Mouse (Mus musculus) forebrain, embryonic 10.5 days (tissue): Measurements from ENCODE around the gene Tnfaip2. TPM values are rescaled to one million over a fixed set of nuclear protein-coding genes. Genes with fewer than 3 reads are reported as not detected.

Source experiments
- DNase-seq: peaks from one replicate; pipeline ENCODE4 v3.0.0-alpha.2; 2017; ENCODE audit warnings: low spot score; ENCODE audit errors: extremely low spot score
- H3K27ac ChIP-seq: fragments of 300-500 bp; sonication (generic); 2 replicates; pipeline ENCODE4 v1.5.1; 2016; ENCODE audit warnings: mild to moderate bottlenecking
- H3K27me3 ChIP-seq: fragments of 300-500 bp; sonication (generic); 2 replicates; pipeline ENCODE4 v1.6.1; 2016; ENCODE audit warnings: mild to moderate bottlenecking; ENCODE audit not compliant: poor library complexity, severe bottlenecking
- H3K36me3 ChIP-seq: fragments of 300-500 bp; sonication (generic); replicated peaks from 2 replicates; pipeline ENCODE4 v1.6.1; 2016; ENCODE audit warnings: mild to moderate bottlenecking, moderate library complexity
- H3K4me1 ChIP-seq: fragments of 300-500 bp; sonication (generic); 2 replicates; pipeline ENCODE4 v1.6.1; 2016
- H3K4me3 ChIP-seq: fragments of 300-500 bp; sonication (generic); 2 replicates; pipeline ENCODE4 v1.5.1; 2016; ENCODE audit warnings: mild to moderate bottlenecking, moderate library complexity
- H3K9me3 ChIP-seq: fragments of 300-500 bp; sonication (generic); 2 replicates; pipeline ENCODE4 v1.6.1; 2016; ENCODE audit warnings: mild to moderate bottlenecking, moderate library complexity
- WGBS: fragments of 180-500 bp; shearing (Covaris S2); methylation state at CpG from one replicate; pipeline ENCODE4 v1.1.7; 2016; 5-methylcytosine and 5-hydroxymethylcytosine counted together
- polyA plus RNA-seq: library from polyadenylated mRNA; unstranded; fragments of >200 nt; fragmentation: Nextera tagmentation; extraction: Ambion mirVana; gene quantifications from 2 replicates; pipeline ENCODE4 v1.2.1, GENCODE M21; 2016

The Tnfaip2 gene
- polyA plus RNA-seq, 1 experiment from 2014 or later = 2.1 TPM

DNA sequence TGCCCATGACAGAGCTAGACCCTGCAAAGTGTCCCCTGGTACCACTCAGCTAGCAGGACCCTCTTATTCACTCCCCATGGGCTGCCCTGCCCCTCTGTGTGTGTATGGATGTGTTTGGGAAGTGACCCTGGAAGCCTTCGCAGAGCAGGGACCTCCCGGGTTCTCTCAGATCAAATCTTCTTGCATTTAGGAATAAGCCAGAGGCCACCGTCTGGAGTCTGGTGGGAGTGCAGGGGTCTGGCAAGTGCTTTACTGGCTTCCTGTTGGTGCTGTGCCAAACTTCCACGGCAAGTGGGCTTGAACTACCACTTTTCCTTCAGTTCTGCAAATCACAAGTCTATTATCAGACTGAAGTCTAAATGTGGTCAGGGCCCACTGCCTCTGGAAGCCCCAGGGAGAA is 11.8 kb downstream of the Tnfaip2 start:
- peaks cover 33% of the 10 kb centered on the region for H3K4me1 ChIP-seq
- H3K36me3 ChIP-seq = no peaks in the 10 kb centered on the region
- H3K9me3 ChIP-seq = no peaks in the 10 kb centered on the region
- no peak overlapping the region for H3K4me3 ChIP-seq
- no peak overlapping the region for H3K27ac ChIP-seq
- peaks cover 100% of the 10 kb centered on the region for H3K27me3 ChIP-seq
- DNase-seq = no peak
- 35% methylated on average over 4 of the region's 4 CpGs for WGBS

DNA sequence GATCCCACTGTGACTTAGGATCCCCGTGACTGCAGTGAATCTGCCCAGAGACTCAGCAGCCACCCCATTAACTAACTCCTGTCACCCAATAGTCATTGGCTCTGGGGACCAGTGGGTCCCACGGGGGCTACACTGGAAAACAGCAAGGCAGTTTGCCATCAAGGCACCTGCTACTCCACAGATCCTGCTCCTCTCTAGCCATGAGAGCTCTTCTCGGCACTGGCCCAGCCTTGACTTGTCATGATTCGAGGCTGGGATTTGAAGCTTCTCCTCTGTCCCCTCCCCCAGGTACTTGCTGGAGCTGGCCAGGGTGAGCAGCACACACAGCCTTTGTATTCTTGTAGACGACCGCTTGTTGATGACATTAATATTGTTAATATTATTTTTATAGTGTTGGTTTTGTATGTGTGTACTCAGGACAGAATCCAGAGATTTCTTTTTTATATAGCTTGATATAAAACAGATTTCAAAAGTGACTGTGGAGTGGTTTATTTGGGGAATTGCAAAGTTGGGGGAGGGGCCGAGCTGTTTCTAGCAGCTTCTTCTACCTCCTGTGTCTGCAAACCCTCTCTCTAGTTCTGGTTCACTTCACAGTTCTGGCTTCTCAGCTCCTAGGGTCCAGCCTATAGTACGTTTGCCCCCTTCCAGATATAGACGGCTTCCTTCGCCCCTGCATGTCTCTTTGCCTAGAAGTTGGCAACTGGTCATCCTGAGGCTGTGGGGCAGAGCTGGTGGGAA is 12.4 kb downstream of the Tnfaip2 start:
- DNase-seq = no peak
- peaks cover 99% of the 10 kb centered on the region for H3K27me3 ChIP-seq
- no peak overlapping the region for H3K4me3 ChIP-seq
- WGBS = 65% methylated on average over 10 of the region's 10 CpGs
- H3K4me1 ChIP-seq = peaks cover 26% of the 10 kb centered on the region
- H3K9me3 ChIP-seq = no peaks in the 10 kb centered on the region
- H3K36me3 ChIP-seq = no peaks in the 10 kb centered on the region
- no peak overlapping the region for H3K27ac ChIP-seq

DNA sequence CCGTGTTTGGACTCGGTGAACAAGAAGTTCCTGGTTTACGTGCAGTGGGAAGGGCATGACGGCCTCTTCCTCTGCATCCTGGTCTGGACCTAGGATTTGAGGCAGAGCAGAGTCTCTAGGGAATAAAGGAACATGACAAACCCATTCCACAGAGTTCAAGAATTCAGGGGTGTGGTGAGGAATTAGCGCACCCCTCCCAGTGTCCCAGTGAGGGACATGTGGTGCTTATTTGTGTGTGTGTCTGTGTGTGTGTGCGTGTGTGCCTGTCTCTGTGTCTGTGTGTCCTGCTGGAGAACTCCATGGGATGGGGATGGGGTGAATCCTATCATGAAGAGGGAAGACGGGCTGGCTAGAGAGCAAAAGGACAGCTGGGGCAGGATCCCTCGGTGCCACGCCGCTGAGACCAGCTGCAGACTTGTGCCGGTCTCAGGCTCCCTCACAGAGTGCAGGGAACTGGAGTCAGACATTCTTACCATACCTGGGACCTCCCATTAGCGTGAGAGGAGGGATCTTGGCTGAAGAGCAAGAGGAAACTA is 13.1 kb downstream of the Tnfaip2 start:
- WGBS = 73% methylated on average over 12 of the region's 12 CpGs
- H3K4me1 ChIP-seq = peaks cover 20% of the 10 kb centered on the region
- H3K36me3 ChIP-seq = no peaks in the 10 kb centered on the region
- peaks cover 99% of the 10 kb centered on the region for H3K27me3 ChIP-seq
- H3K27ac ChIP-seq = peak overlapping the region; percentile 26; the same call in 1 of the 2 replicates
- no peak for DNase-seq
- H3K4me3 ChIP-seq = no peak overlapping the region
- H3K9me3 ChIP-seq = no peaks in the 10 kb centered on the region

GRCm38 (mm10) chr12:111455860-111456259 is 13.6 kb downstream of the Tnfaip2 start:
- H3K36me3 ChIP-seq = no peaks in the 10 kb centered on the region
- H3K27me3 ChIP-seq = peaks cover 99% of the 10 kb centered on the region
- peak overlapping the region; percentile 26 for H3K27ac ChIP-seq
- no peaks in the 10 kb centered on the region for H3K9me3 ChIP-seq
- no peak for DNase-seq
- no peak overlapping the region for H3K4me3 ChIP-seq
- peaks cover 16% of the 10 kb centered on the region for H3K4me1 ChIP-seq
- 65% methylated on average over 8 of the region's 8 CpGs for whole genome bisulfite sequencing

- Histone ChIP-seq H3K9me3 (no peaks in the 10 kb centered on the region), H3K36me3 (no peaks in the 10 kb centered on the region), H3K4me1 (peaks cover 16% of the 10 kb centered on the region), H3K27ac (no peak overlapping the region), H3K27me3 (peaks cover 82% of the 10 kb centered on the region), H3K4me3 (no peak overlapping the region)
- WGBS = 95% methylated on average over 1 of the region's 1 CpGs
- no peak for DNase-seq
These were observed 15.5 kb downstream of the Tnfaip2 start for GRCm38 (mm10) chr12:111457742-111458141.

DNA sequence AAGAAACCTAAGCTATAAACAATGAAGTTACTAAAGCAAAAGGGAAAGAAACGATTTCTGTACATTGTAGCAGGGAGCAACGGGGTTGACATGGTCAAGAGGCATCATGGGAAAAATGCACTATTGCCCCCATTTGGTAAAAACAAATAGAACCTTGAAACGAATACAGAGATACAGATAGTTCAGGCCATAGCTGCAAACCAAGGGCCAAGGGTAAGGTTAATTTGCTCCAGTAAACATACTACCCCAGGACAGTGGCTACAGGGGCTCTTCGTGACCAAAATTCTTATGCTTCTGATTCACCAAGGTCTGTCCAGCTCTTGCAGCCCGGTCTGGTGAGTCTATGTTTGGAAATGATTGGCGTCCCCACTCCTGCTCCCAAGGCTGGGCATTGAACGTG is 21.3 kb downstream of the Tnfaip2 start:
- no peak overlapping the region for H3K27ac ChIP-seq
- 80% methylated on average over 7 of the region's 7 CpGs for WGBS
- H3K4me3 ChIP-seq = no peak overlapping the region
- peaks cover 30% of the 10 kb centered on the region for H3K27me3 ChIP-seq
- no peaks in the 10 kb centered on the region for H3K36me3 ChIP-seq
- H3K4me1 ChIP-seq = peaks cover 13% of the 10 kb centered on the region
- no peak for DNase-seq
- no peaks in the 10 kb centered on the region for H3K9me3 ChIP-seq

DNA sequence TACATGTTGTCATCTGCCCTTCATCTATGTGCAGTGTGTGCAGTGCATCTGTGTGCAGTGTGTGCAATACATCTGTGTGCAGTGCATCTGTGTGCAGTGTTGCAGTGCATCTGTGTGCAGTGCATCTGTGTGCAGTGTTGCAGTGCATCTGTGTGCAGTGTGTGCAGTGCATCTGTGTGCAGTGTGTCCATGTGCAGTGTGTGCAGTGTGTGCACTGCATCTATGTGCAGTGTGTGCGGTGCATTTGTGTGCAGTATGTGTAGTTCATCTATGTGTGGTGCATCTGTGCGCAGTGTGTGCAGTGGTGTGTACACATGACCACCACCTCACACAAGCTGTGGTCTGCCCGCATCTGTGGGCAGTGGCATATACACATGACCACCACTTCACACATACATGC is 24.1 kb downstream of the Tnfaip2 start:
- H3K4me1 ChIP-seq = peaks cover 16% of the 10 kb centered on the region
- H3K27me3 ChIP-seq = peaks cover 16% of the 10 kb centered on the region
- no peak overlapping the region for H3K27ac ChIP-seq
- no peaks in the 10 kb centered on the region for H3K9me3 ChIP-seq
- no peak for DNase-seq
- no peaks in the 10 kb centered on the region for H3K36me3 ChIP-seq
- WGBS = 93% methylated on average over 3 of the region's 3 CpGs
- no peak overlapping the region for H3K4me3 ChIP-seq

GRCm38 (mm10) chr12:111468206-111468605 is 25.9 kb downstream of the Tnfaip2 start:
- Histone ChIP-seq H3K27me3 (peaks cover 16% of the 10 kb centered on the region), H3K27ac (no peak overlapping the region), H3K4me1 (peaks cover 16% of the 10 kb centered on the region), H3K9me3 (no peaks in the 10 kb centered on the region), H3K4me3 (no peak overlapping the region), H3K36me3 (no peaks in the 10 kb centered on the region)
- DNase-seq = no peak
- 65% methylated on average over 7 of the region's 7 CpGs for WGBS

DNA sequence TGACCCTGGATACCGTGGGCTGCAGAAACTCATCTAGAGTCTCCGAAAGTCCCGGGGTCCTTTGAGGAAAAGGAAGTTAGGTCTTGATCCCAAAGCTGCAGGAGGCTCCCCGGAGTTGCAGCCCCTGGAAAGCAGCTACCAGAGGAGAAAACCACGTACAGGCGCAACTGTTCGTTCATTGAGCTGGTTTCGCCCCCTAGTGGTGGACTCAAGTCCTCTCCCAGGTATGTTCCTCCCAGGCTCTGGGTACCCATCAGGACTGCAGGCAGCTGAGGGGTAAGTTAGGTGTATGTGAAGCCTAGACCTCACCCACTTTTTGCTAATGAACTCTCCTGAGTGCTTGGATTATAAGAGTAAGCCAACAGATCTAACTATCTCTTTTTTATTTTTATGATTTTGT is 27.2 kb downstream of the Tnfaip2 start:
- no peaks in the 10 kb centered on the region for H3K9me3 ChIP-seq
- H3K36me3 ChIP-seq = no peaks in the 10 kb centered on the region
- H3K4me3 ChIP-seq = no peak overlapping the region
- DNase-seq = peak; percentile 76
- 9% methylated on average over 8 of the region's 8 CpGs for WGBS
- H3K27ac ChIP-seq = no peak overlapping the region
- peaks cover 11% of the 10 kb centered on the region; the same call in 1 of the 2 replicates for H3K4me1 ChIP-seq
- H3K27me3 ChIP-seq = peaks cover 16% of the 10 kb centered on the region

DNA sequence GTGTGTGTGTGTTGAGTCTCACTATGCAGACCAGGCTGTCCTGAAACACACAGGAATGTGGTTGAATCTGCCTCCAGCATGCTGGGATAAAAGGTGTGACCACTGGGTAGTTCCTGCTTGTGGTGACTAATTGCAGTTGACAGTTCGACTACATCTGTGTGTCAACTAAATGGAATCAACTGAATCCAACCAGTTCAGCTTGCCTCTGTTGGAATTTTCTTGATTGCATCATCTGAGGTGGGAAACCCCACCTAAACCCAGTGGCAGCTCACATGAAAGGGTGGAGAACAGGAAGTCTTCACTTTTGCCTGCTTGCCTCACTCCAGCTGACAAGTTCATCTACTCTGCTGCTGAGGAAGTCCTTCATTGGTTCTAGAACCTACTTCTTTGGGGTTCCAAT is 28.9 kb downstream of the Tnfaip2 start:
- H3K27ac ChIP-seq = no peak overlapping the region
- H3K27me3 ChIP-seq = peaks cover 16% of the 10 kb centered on the region
- H3K36me3 ChIP-seq = no peaks in the 10 kb centered on the region
- peaks cover 20% of the 10 kb centered on the region for H3K4me1 ChIP-seq
- 69% methylated on average over 1 of the region's 1 CpGs for WGBS
- no peak overlapping the region for H3K4me3 ChIP-seq
- no peak for DNase-seq
- no peaks in the 10 kb centered on the region for H3K9me3 ChIP-seq

GRCm38 (mm10) chr12:111471721-111472120 is 29.5 kb downstream of the Tnfaip2 start:
- Histone ChIP-seq H3K27ac (no peak overlapping the region), H3K27me3 (peaks cover 16% of the 10 kb centered on the region), H3K9me3 (no peaks in the 10 kb centered on the region), H3K4me3 (no peak overlapping the region), H3K4me1 (peaks cover 20% of the 10 kb centered on the region), H3K36me3 (no peaks in the 10 kb centered on the region)
- 90% methylated on average over 3 of the region's 3 CpGs for WGBS
- DNase-seq = no peak

DNA sequence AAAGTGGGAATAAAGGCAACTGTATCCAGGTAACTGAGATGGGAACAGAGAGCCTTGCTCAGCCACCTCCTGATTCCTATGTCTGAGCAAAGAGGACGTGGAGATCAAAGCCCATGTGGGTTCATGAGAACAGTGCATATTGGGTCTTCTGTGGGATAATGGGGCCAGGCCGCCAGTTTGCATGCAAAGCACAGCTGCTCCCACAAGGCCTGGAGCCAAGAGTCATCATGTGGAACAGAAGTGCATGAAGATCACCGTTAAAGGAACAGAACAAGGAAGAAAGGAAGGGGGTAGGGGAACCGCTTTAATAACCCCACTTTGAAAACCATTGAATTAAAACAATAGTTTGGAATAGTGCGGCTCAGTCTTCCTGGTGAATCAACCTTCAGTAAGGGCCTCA is 30.6 kb downstream of the Tnfaip2 start:
- WGBS = 79% methylated on average over 5 of the region's 5 CpGs
- Histone ChIP-seq H3K27ac (no peak overlapping the region), H3K36me3 (no peaks in the 10 kb centered on the region), H3K9me3 (peaks cover 7% of the 10 kb centered on the region; the same call in 1 of the 2 replicates), H3K27me3 (peaks cover 16% of the 10 kb centered on the region), H3K4me1 (peaks cover 19% of the 10 kb centered on the region), H3K4me3 (no peak overlapping the region)
- DNase-seq = no peak

GRCm38 (mm10) chr12:111474384-111474783 is 32.1 kb downstream of the Tnfaip2 start:
- H3K4me3 ChIP-seq = no peak overlapping the region
- peaks cover 1% of the 10 kb centered on the region for H3K27me3 ChIP-seq
- 90% methylated on average over 3 of the region's 3 CpGs for WGBS
- no peaks in the 10 kb centered on the region for H3K36me3 ChIP-seq
- H3K4me1 ChIP-seq = peaks cover 21% of the 10 kb centered on the region
- no peak overlapping the region for H3K27ac ChIP-seq
- peaks cover 7% of the 10 kb centered on the region; the same call in 1 of the 2 replicates for H3K9me3 ChIP-seq
- no peak for DNase-seq
